Comparison of ENCODE assay signal across 19 mouse cellular contexts in genomic region chr8:116627854-116628479, GRCm38 (mm10).
DNase-seq lines count a peak whose midpoint lies in the region; ATAC-seq and TF ChIP-seq lines count a peak whose summit lies in the region.
"Had no signal": no experiment of that assay in that cellular context is flagged by ENCODE, and none has a peak within 500 bp of the region (broad histone marks: within the 10 kb centered on the region; RNA-seq: fewer than 3 reads in every experiment).

No protein-coding gene starts in this region.

- H3K36me3 ChIP-seq in spleen, adult 2 months (ENCODE audit: control insufficient read depth, insufficient read depth, low read length): peaks cover 7% of the 10 kb centered on the region
- no peaks in the 10 kb centered on the region for H3K36me3 ChIP-seq in forebrain, embryonic 16.5 days (ENCODE audit: control insufficient read depth, insufficient read depth)
- no peaks in the 10 kb centered on the region; the same call in 1 of the 2 replicates for H3K36me3 ChIP-seq in kidney, embryonic 14.5 days (ENCODE audit: control insufficient read depth, insufficient read depth, low read length)
- H3K36me3 ChIP-seq: G1E; hindbrain, embryonic 12.5 days; limb, embryonic 12.5 days had no signal

- ATAC-seq in forebrain, embryonic 16.5 days: no peak
- no peak for ATAC-seq in kidney, embryonic 14.5 days (ENCODE audit: low FRiP score, low TSS enrichment)
- ATAC-seq: CD4-positive, CD25-positive, alpha-beta regulatory T cell, adult 4 months; forebrain, postnatal 0 days had no signal

- H3K27me3 ChIP-seq in spleen, adult 2 months (ENCODE audit: control insufficient read depth, insufficient read depth, low read length): no peaks in the 10 kb centered on the region
- H3K27me3 ChIP-seq in forebrain, embryonic 16.5 days (replicated peaks; ENCODE audit: control insufficient read depth, insufficient read depth, low read length): no peaks in the 10 kb centered on the region
- H3K27me3 ChIP-seq in kidney, embryonic 14.5 days (ENCODE audit: control insufficient read depth, insufficient read depth, low read length): no peaks in the 10 kb centered on the region
- H3K27me3 ChIP-seq: heart, embryonic 12.5 days; hindbrain, embryonic 12.5 days; limb, embryonic 12.5 days had no signal

- no peak for TF ChIP-seq POLR2A in spleen, adult 2 months (IDR thresholded peaks at IDR 0.05; ENCODE audit: low read depth, low read length)

- peaks cover 34% of the 10 kb centered on the region for H3K4me1 ChIP-seq in spleen, adult 2 months (ENCODE audit: control insufficient read depth, insufficient read depth, insufficient read length)
- H3K4me1 ChIP-seq in forebrain, embryonic 16.5 days (replicated peaks; ENCODE audit: control insufficient read depth, insufficient read depth, low read length): no peaks in the 10 kb centered on the region
- H3K4me1 ChIP-seq in kidney, embryonic 14.5 days (ENCODE audit: control insufficient read depth, insufficient read depth, low read length): no peaks in the 10 kb centered on the region
- H3K4me1 ChIP-seq: heart, embryonic 12.5 days; hindbrain, embryonic 12.5 days; limb, embryonic 12.5 days; midbrain, embryonic 10.5 days had no signal

- 46% methylated on average over 2 of the region's 2 CpGs for WGBS in spleen, adult 2 months
- 98% methylated on average over 2 of the region's 2 CpGs for WGBS in forebrain, embryonic 16.5 days
- WGBS in kidney, embryonic 14.5 days: 96% methylated on average over 2 of the region's 2 CpGs

- no peaks in the 10 kb centered on the region for H3K9me3 ChIP-seq in forebrain, embryonic 16.5 days (ENCODE audit: control insufficient read depth, low read length)
- no peaks in the 10 kb centered on the region for H3K9me3 ChIP-seq in kidney, embryonic 14.5 days (ENCODE audit: control insufficient read depth, low read length)
- H3K9me3 ChIP-seq: heart, embryonic 12.5 days; hindbrain, embryonic 12.5 days; limb, embryonic 12.5 days; midbrain, embryonic 10.5 days had no signal

- H3K27ac ChIP-seq in spleen, adult 2 months (ENCODE audit: insufficient read depth, low read length): peak overlapping the region; percentile 72
- no peak overlapping the region for H3K27ac ChIP-seq in forebrain, embryonic 16.5 days (ENCODE audit: low read length)
- H3K27ac ChIP-seq in kidney, embryonic 14.5 days (ENCODE audit: low read depth, low read length): no peak overlapping the region
- H3K27ac ChIP-seq: hindbrain, embryonic 12.5 days; limb, embryonic 12.5 days; midbrain, embryonic 10.5 days had no signal

- H3K4me2 ChIP-seq in forebrain, embryonic 16.5 days (ENCODE audit: low read length): no peak overlapping the region
- no peak overlapping the region for H3K4me2 ChIP-seq in kidney, embryonic 14.5 days (replicated peaks; ENCODE audit: low read depth, low read length)
- H3K4me2 ChIP-seq: heart, embryonic 12.5 days; hindbrain, embryonic 12.5 days; limb, embryonic 12.5 days had no signal

- TF ChIP-seq CTCF in spleen, adult 2 months (IDR thresholded peaks at IDR 0.05; ENCODE audit: extremely low read depth, insufficient read depth, insufficient read length, insufficient replicate concordance): no peak

- DNase-seq in spleen, adult 2 months (ENCODE audit: low read depth in 1 of 2, low spot score in 2 of 2): no peak
- DNase-seq in spleen, postnatal 14 days (ENCODE audit: low spot score in 2 of 2): no peak
- peak; percentile 46 for DNase-seq in c-Kit-positive CD71-negative TER-119-negative erythroid progenitor cells, embryonic 14.5 days (ENCODE audit: low read depth)
- DNase-seq in monocyte, adult 2 months (ENCODE audit: low read depth in 1 of 2, low spot score in 2 of 2): peak; percentile 23 to 40
- no peak for DNase-seq in layer of hippocampus, adult 9-11 months
- DNase-seq: cerebellum, postnatal 14 days; embryo, embryonic 11 days; forebrain, postnatal 0 days; heart, postnatal 14 days; lung, adult 18-20 months; thymus, postnatal 14 days had no signal

- H3K9ac ChIP-seq in forebrain, embryonic 16.5 days (replicated peaks; ENCODE audit: low read depth, low read length): no peak overlapping the region
- H3K9ac ChIP-seq in kidney, embryonic 14.5 days (ENCODE audit: low read depth, low read length): no peak overlapping the region
- H3K9ac ChIP-seq: forebrain, postnatal 0 days; heart, embryonic 12.5 days; hindbrain, embryonic 12.5 days; limb, embryonic 12.5 days had no signal

- no peak overlapping the region for H3K4me3 ChIP-seq in spleen, adult 2 months (ENCODE audit: extremely low read depth, insufficient read depth, insufficient read length)
- no peak overlapping the region for H3K4me3 ChIP-seq in forebrain, embryonic 16.5 days (replicated peaks; ENCODE audit: low read length)
- H3K4me3 ChIP-seq in kidney, embryonic 14.5 days (ENCODE audit: low read length): no peak overlapping the region
- H3K4me3 ChIP-seq: heart, embryonic 12.5 days; hindbrain, embryonic 12.5 days; limb, embryonic 12.5 days; midbrain, embryonic 10.5 days had no signal

Comparison
In these comparisons a context has a peak if more than half of its experiments do, and no peak if none do; other contexts are left out.
1. DNase-seq: peak in c-Kit-positive CD71-negative TER-119-negative erythroid progenitor cells, embryonic 14.5 days (single experiment) and monocyte, adult 2 months (2 of 2); none in spleen, adult 2 months (0 of 2), spleen, postnatal 14 days (0 of 2) and layer of hippocampus, adult 9-11 months (single experiment).